Mouse (Mus musculus): ENCODE measurements around the gene Zg16. TPM values are rescaled to one million over a fixed set of nuclear protein-coding genes. Genes with fewer than 3 reads are reported as not detected.

Zg16 gene
- polyA plus RNA-seq, 1 experiment from 2014 or later, result not detected

DNA sequence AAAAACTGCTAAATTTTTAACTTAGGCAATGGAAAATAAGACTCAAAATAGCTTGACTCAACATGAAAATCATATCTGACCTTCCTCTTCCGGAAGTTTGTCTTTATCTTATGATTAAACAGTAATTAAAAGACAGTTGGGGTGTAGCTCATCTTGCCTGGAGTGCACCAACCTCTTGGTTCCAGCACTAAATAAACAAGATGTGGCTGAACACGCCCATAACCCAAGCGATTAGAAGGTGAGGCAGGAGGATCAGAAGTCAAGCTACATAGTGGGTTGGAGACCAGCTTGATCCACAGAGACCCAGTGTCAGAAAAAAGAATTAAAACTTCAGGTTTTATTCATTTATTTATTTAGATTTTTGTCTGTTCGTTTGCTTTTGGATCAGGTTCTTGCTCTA is 3.4 kb downstream of the Zg16 start:
- no peaks in the 10 kb centered on the region for H3K36me3 ChIP-seq
- H3K9me3 ChIP-seq (replicated peaks), result no peaks in the 10 kb centered on the region
- H3K27ac ChIP-seq, result peak overlapping the region; percentile 46; the same call in 1 of the 2 replicates
- 0 out of 2 replicates have a peak, but pooled peaks have one; percentile 31 for ATAC-seq
- no peaks in the 10 kb centered on the region for H3K27me3 ChIP-seq (replicated peaks)
- H3K9ac ChIP-seq, result no peak overlapping the region; the same call in 1 of the 2 replicates
- H3K4me3 ChIP-seq, result no peak overlapping the region
- WGBS (ENCODE audit: insufficient replicate concordance), result 53% methylated on average over 4 of the region's 4 CpGs
- no peak overlapping the region for H3K4me2 ChIP-seq
- H3K4me1 ChIP-seq, result peaks cover 59% of the 10 kb centered on the region

DNA sequence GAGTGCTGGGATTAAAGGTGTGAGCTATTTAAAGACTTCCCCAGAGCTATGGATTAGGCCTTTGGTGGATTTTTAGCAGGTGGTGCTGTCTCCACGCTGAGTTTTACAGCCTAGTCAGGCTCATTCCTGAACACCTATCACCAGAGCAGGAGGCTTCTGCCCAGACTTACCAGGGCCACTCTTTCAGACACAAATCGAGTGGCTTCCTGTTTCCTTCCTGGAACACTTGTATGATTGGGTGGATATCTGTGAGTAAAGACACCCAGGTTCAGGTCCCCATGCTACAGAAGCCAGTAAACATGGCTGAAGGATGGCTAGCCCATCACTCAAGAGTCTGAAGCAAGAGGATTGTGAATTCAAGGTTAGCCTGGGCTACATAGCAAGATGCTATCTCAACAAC is 4.1 kb downstream of the Zg16 start:
- H3K4me1 ChIP-seq, result peaks cover 55% of the 10 kb centered on the region
- H3K36me3 ChIP-seq, result no peaks in the 10 kb centered on the region
- H3K9ac ChIP-seq, result no peak overlapping the region
- H3K4me3 ChIP-seq, result no peak overlapping the region
- ATAC-seq, result no peak
- H3K9me3 ChIP-seq (replicated peaks), result no peaks in the 10 kb centered on the region
- H3K4me2 ChIP-seq, result no peak overlapping the region
- H3K27me3 ChIP-seq (replicated peaks), result no peaks in the 10 kb centered on the region
- WGBS (ENCODE audit: insufficient replicate concordance), result 17% methylated on average over 2 of the region's 2 CpGs
- H3K27ac ChIP-seq, result no peak overlapping the region

- Histone ChIP-seq H3K4me2 (no peak overlapping the region), H3K4me1 (peaks cover 48% of the 10 kb centered on the region), H3K9ac (no peak overlapping the region), H3K27me3 (replicated peaks) (no peaks in the 10 kb centered on the region), H3K36me3 (no peaks in the 10 kb centered on the region), H3K9me3 (replicated peaks) (no peaks in the 10 kb centered on the region), H3K27ac (0 out of 2 replicates have a peak overlapping the region, but pooled peaks have one; percentile 17), H3K4me3 (no peak overlapping the region)
- WGBS (ENCODE audit: insufficient replicate concordance), result 42% methylated on average over 8 of the region's 8 CpGs
- no peak for ATAC-seq
Observed at GRCm38 (mm10) chr7:127082271-127082670, 4.9 kb downstream of the Zg16 start.

DNA sequence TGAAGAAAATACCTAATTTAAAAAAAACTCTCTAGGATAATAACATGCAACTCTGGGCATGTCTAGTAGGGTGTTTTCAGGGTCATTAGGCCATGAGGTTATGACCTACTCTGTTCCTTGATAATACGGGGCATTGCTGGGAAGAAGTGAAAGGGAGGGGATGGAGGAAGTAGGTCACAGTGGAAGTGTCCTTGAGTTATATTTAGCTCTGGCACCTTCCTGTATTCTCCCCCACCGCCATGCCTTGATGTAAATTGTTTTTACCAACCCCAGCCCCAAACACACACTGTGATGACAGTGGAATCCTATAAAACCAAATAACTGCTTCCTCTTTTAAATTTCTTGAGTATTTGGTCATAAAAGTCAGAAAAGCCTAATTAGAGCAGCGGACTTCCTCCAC is 7.1 kb downstream of the Zg16 start:
- Histone ChIP-seq H3K4me1 (peaks cover 26% of the 10 kb centered on the region; the same call in 1 of the 2 replicates), H3K27me3 (replicated peaks) (no peaks in the 10 kb centered on the region), H3K36me3 (no peaks in the 10 kb centered on the region), H3K4me2 (no peak overlapping the region), H3K9ac (no peak overlapping the region), H3K9me3 (replicated peaks) (peaks cover 4% of the 10 kb centered on the region; the same call in 1 of the 2 replicates), H3K4me3 (no peak overlapping the region), H3K27ac (0 out of 2 replicates have a peak overlapping the region, but pooled peaks have one; percentile 34)
- no peak for ATAC-seq
- 57% methylated on average over 3 of the region's 3 CpGs for WGBS (ENCODE audit: insufficient replicate concordance)

DNA sequence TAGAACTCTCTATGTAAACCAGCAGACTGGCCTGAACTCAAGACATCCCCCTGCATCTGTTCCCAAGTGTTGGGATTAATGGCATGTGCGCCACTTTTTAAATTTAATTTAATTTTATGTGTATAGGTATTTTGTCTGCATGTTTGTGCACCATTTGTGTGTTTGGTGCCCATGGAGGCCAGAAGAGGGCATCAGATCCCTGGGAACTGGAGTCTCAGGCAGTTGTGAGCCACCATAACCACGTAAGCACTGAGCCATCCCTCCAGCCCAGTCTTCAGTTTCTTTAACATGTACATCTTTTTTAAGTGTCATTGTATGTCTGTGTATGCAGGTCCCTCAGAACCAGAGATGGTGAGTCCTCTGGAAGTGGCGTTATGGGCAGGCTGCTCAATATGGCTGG is 9.4 kb downstream of the Zg16 start:
- H3K27me3 ChIP-seq (replicated peaks), result no peaks in the 10 kb centered on the region
- no peak for ATAC-seq
- H3K4me3 ChIP-seq, result no peak overlapping the region
- no peaks in the 10 kb centered on the region for H3K36me3 ChIP-seq
- H3K9ac ChIP-seq, result no peak overlapping the region
- H3K9me3 ChIP-seq (replicated peaks), result peaks cover 6% of the 10 kb centered on the region; the same call in 1 of the 2 replicates
- 72% methylated on average over 3 of the region's 3 CpGs for WGBS (ENCODE audit: insufficient replicate concordance)
- no peak overlapping the region for H3K4me2 ChIP-seq
- 0 out of 2 replicates have a peak, but pooled peaks cover 9% of the 10 kb centered on the region for H3K4me1 ChIP-seq
- H3K27ac ChIP-seq, result no peak overlapping the region

DNA sequence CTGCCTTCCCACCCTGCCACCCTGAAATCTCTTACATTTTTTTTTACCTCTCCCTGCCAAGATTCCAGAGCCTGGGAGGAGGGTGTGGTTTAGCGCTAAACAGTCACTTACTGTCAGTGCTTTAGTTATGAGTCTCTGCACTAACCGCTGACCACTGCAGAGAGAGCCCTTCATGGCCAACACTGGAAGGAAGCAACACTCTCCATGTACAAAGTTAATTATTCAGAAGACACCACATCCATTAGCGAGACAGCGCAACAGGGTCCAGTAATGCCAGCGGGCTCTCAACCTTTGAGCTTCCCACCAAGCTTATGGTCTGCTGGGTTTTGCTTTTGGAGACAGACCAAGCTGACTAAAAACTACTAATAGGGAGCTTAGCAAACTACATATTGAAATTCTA is 10.9 kb downstream of the Zg16 start:
- no peak overlapping the region for H3K4me3 ChIP-seq
- H3K27me3 ChIP-seq (replicated peaks), result no peaks in the 10 kb centered on the region; the same call in 1 of the 2 replicates
- H3K9ac ChIP-seq, result no peak overlapping the region
- 90% methylated on average over 5 of the region's 5 CpGs for WGBS (ENCODE audit: insufficient replicate concordance)
- H3K27ac ChIP-seq, result no peak overlapping the region
- no peaks in the 10 kb centered on the region for H3K36me3 ChIP-seq
- H3K4me1 ChIP-seq, result no peaks in the 10 kb centered on the region
- peaks cover 6% of the 10 kb centered on the region; the same call in 1 of the 2 replicates for H3K9me3 ChIP-seq (replicated peaks)
- H3K4me2 ChIP-seq, result no peak overlapping the region
- ATAC-seq, result no peak

GRCm38 (mm10) chr7:127073221-127073620 is 13.9 kb downstream of the Zg16 start:
- H3K4me2 ChIP-seq, result no peak overlapping the region
- peaks cover 6% of the 10 kb centered on the region; the same call in 1 of the 2 replicates for H3K9me3 ChIP-seq (replicated peaks)
- H3K4me1 ChIP-seq, result no peaks in the 10 kb centered on the region
- 71% methylated on average over 4 of the region's 4 CpGs for WGBS (ENCODE audit: insufficient replicate concordance)
- no peaks in the 10 kb centered on the region for H3K36me3 ChIP-seq
- H3K27me3 ChIP-seq (replicated peaks), result no peaks in the 10 kb centered on the region; the same call in none of the 2 replicates
- no peak overlapping the region for H3K27ac ChIP-seq
- no peak for ATAC-seq
- H3K4me3 ChIP-seq, result no peak overlapping the region
- H3K9ac ChIP-seq, result no peak overlapping the region

DNA sequence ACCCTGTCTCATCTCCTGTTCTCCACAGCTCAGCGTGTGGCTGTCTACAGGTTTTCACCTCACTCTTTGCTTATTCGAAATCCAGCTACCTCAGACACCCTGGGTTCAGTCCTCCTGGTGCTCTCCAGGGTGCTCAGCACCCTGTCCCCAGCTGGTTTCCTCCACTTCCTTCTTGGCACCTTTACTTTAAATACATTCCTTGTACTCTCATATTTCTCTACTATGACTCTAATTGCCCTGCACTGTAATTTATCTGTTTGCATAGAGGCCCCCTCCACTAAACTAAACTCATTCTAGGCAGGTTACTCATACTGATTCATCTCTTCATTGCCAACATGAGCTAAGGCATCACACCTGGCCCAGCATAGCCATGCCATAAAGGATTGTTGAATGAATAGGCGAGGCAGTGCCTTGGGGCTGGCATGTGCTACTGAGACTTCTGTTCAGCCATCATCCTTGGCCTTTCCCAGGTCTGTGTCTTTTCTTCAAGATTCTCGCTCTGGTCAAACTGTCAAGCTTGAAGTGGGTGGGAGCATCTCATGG is 16.2 kb downstream of the Zg16 start:
- WGBS (ENCODE audit: insufficient replicate concordance), result 62% methylated on average over 4 of the region's 4 CpGs
- Histone ChIP-seq H3K27me3 (replicated peaks) (no peaks in the 10 kb centered on the region; the same call in none of the 2 replicates), H3K4me2 (no peak overlapping the region), H3K36me3 (no peaks in the 10 kb centered on the region), H3K4me3 (no peak overlapping the region), H3K27ac (no peak overlapping the region), H3K9me3 (replicated peaks) (peaks cover 6% of the 10 kb centered on the region; the same call in 1 of the 2 replicates), H3K9ac (no peak overlapping the region), H3K4me1 (no peaks in the 10 kb centered on the region)
- no peak for ATAC-seq

- no peaks in the 10 kb centered on the region for H3K36me3 ChIP-seq
- H3K4me3 ChIP-seq, result no peak overlapping the region
- H3K27me3 ChIP-seq (replicated peaks), result peaks cover under 1% of the 10 kb centered on the region; the same call in 1 of the 2 replicates
- no peak overlapping the region for H3K27ac ChIP-seq
- no peak overlapping the region for H3K4me2 ChIP-seq
- WGBS (ENCODE audit: insufficient replicate concordance), result 61% methylated on average over 4 of the region's 4 CpGs
- no peak for ATAC-seq
- no peaks in the 10 kb centered on the region for H3K4me1 ChIP-seq
- H3K9me3 ChIP-seq (replicated peaks), result no peaks in the 10 kb centered on the region
- H3K9ac ChIP-seq, result no peak overlapping the region
Observed at GRCm38 (mm10) chr7:127066317-127066716, 20.8 kb downstream of the Zg16 start.

DNA sequence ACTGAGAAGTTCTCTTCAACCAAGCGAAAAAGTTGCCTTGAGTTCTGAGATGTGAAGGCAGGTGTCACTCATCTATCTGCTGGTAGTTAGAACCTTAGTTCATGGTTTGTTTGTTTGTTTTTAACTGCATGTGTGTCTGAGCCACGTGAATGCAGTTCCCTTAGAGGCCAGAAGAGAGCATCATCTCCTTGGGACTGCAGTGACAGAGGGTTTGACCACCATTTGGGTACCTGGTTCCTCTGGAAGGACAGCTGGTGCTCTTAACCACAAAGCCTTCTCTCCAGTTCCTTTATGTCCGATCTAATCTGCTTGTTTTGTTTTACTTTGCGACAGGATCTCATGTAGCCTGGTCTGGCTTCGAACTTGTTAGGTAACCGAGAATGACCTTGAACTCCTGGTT is 21.6 kb downstream of the Zg16 start:
- no peaks in the 10 kb centered on the region for H3K4me1 ChIP-seq
- no peaks in the 10 kb centered on the region for H3K36me3 ChIP-seq
- H3K9ac ChIP-seq, result no peak overlapping the region
- H3K27ac ChIP-seq, result no peak overlapping the region
- no peak overlapping the region for H3K4me2 ChIP-seq
- H3K9me3 ChIP-seq (replicated peaks), result no peaks in the 10 kb centered on the region
- peaks cover 7% of the 10 kb centered on the region; the same call in 1 of the 2 replicates for H3K27me3 ChIP-seq (replicated peaks)
- no peak overlapping the region for H3K4me3 ChIP-seq
- 67% methylated on average over 6 of the region's 6 CpGs for WGBS (ENCODE audit: insufficient replicate concordance)
- ATAC-seq, result no peak

- Histone ChIP-seq H3K4me2 (no peak overlapping the region), H3K9me3 (replicated peaks) (no peaks in the 10 kb centered on the region), H3K27me3 (replicated peaks) (peaks cover 70% of the 10 kb centered on the region), H3K27ac (no peak overlapping the region), H3K9ac (no peak overlapping the region), H3K36me3 (no peaks in the 10 kb centered on the region), H3K4me1 (no peaks in the 10 kb centered on the region), H3K4me3 (no peak overlapping the region)
- ATAC-seq, result no peak
- WGBS (ENCODE audit: insufficient replicate concordance), result 44% methylated on average over 5 of the region's 5 CpGs
Observed at GRCm38 (mm10) chr7:127055026-127055585, 32.0 kb downstream of the Zg16 start.

DNA sequence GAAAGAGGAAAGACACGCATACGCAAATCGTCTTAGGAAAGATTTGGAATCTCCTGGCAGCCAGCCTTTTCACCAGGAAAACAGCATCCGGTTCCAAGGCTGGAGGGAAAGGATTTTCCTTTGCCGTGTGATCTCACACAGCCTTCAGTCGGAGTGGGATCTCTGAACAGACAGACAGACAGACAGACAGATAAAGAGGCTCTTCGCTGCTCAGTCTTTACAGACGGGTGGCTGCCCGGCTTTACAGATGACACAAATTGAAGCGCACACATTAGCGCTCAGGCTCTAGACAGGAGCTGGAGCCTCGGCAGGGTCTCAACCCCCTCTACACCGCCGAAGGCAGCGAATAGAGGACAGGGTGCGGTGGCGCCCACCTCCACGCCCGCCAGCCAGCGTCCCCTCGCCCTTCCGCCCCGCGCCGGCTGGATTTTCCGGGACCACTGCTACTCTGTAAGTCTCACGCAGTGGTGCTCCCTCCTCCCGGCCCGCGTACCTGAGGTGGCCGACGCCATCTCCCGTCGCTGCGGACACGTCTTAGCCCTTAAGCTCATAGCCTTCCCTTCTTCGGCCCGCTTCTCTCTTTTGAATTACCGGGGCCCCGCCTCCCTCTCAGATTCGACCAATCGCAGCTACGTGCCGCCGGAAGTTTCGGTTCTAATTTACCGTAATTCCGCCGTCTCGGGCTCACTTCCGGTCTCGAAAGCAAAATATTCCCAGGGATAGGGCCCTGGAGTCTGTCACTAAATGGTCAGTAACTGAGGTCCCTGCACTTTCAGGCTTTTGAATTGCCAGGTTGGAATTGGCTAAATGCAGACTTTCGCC is 45.1 kb downstream of the Zg16 start, which contains the start of gene Kif22:
TSS of gene Kif22 (minus strand) at position 621 of the 822 bp plus-strand sequence.
- Histone ChIP-seq H3K9me3 (replicated peaks) (no peaks in the 10 kb centered on the region), H3K4me3 (peak within 1 kb of the TSS; percentile 91), H3K9ac (peak within 1 kb of the TSS; percentile 96), H3K27ac (peak within 1 kb of the TSS; percentile 83), H3K27me3 (replicated peaks) (no peaks in the 10 kb centered on the region), H3K36me3 (peaks cover 37% of the 10 kb centered on the region), H3K4me1 (peaks cover 42% of the 10 kb centered on the region), H3K4me2 (peak within 1 kb of the TSS; percentile 76)
- 2% methylated on average over 53 of the region's 53 CpGs for WGBS (ENCODE audit: insufficient replicate concordance)
- ATAC-seq, result peak; percentile 88

Data from liver, embryonic 12.5 days (tissue).